Mouse (Mus musculus) embryonic fibroblast, embryonic 13.5 days (primary cell): ENCODE results near the gene Slc7a11.

ENCODE experiments used
- CTCF ChIP-seq: IDR thresholded peaks from 2 replicates; pipeline ENCODE4 v1.5.1; 2011; ENCODE audit warnings: mild to moderate bottlenecking, control low read depth, low read length, moderate library complexity, borderline replicate concordance; ENCODE audit not compliant: insufficient read depth
- POLR2A ChIP-seq: IDR thresholded peaks from 2 replicates; pipeline ENCODE4 v1.6.1; 2011; ENCODE audit warnings: low read depth, mild to moderate bottlenecking, control low read depth, low read length, moderate library complexity

- TF ChIP-seq CTCF (no peak), POLR2A (peak; percentile 13; the same call in 1 of the 2 replicates)
These were observed 514.7 kb downstream of the Slc7a11 start for GRCm38 (mm10) chr3:49928509-49929263.
